Mouse (Mus musculus) heart, postnatal 25 days (tissue): ENCODE results near the gene 4930579G24Rik. TPM values are rescaled to one million over a fixed set of nuclear protein-coding genes. Genes with fewer than 3 reads are reported as not detected.

Source experiments
- DNase-seq: peaks from one replicate; pipeline ENCODE4 v3.0.0; 2022; ENCODE audit warnings: low spot score
- intact Hi-C: fragments of 180-260 bp; cut with DNase I; formaldehyde crosslinking; loops from one replicate; pipeline ENCODE4 v1.15.1; 2025
- total RNA-seq, 2 experiments: library from RNA; stranded (reverse); gene quantifications; 2 replicates each; pipeline ENCODE4 v1.2.3; 2021

The 4930579G24Rik gene
- total RNA-seq, 2 experiments from 2014 or later: 1.7 TPM

GRCm38 (mm10) chr3:79676411-79676810 lies 47.5 kb downstream of the 4930579G24Rik start:
- no peak for DNase-seq
- intact Hi-C loops: no loop called here

Other genes starting within 250 kb of the 4930579G24Rik start
- 10 to 100 TPM; 13.7 to 15.6 TPM for gene Fnip2, start 61.3 kb upstream of the 4930579G24Rik start, total RNA-seq
- gene Ppid, start 37.7 kb upstream of the 4930579G24Rik start, total RNA-seq: 10 to 100 TPM; 39.2 to 41.7 TPM
- 100 to 1,000 TPM; 492 to 526 TPM for gene Etfdh, start 421 bp downstream of the 4930579G24Rik start, total RNA-seq
- 1 to 10 TPM; 1.7 to 1.8 TPM for gene Rxfp1, start 108.8 kb downstream of the 4930579G24Rik start, total RNA-seq
- 1 to 10 TPM; 8.1 to 9.1 TPM for gene Tmem144, start 223.7 kb downstream of the 4930579G24Rik start, total RNA-seq